ENCODE assay signal across 19 mouse cellular contexts in genomic region chr19:32552106-32552505, GRCm38 (mm10). TPM values are rescaled to one million over a fixed set of nuclear protein-coding genes. Genes with fewer than 3 reads are reported as not detected.
DNase-seq lines count a peak whose midpoint lies in the region; ATAC-seq lines count a peak whose summit lies in the region.
"Had no signal": no experiment of that assay in that cellular context is flagged by ENCODE, and none has a peak within 500 bp of the region (broad histone marks: within the 10 kb centered on the region; RNA-seq: fewer than 3 reads in every experiment).

No protein-coding gene starts in this region.

- no peak overlapping the region for H3K27ac ChIP-seq in kidney, embryonic 16.5 days (ENCODE audit: low read length)
- H3K27ac ChIP-seq in forebrain, embryonic 13.5 days, result no peak overlapping the region
- H3K27ac ChIP-seq: forebrain, embryonic 10.5 days; macrophage; midbrain, embryonic 10.5 days had no signal

- no peaks in the 10 kb centered on the region for H3K27me3 ChIP-seq in kidney, embryonic 16.5 days (ENCODE audit: insufficient read depth, low read length)
- H3K27me3 ChIP-seq in forebrain, embryonic 13.5 days, result no peaks in the 10 kb centered on the region
- H3K27me3 ChIP-seq: stomach, embryonic 15.5 days had no signal

- ATAC-seq in kidney, embryonic 16.5 days (ENCODE audit: low FRiP score, low TSS enrichment), result no peak
- ATAC-seq in monocyte, adult 5-6 weeks (replicated peaks; ENCODE audit: insufficient number of reproducible peaks, low FRiP score, low TSS enrichment, poor library complexity, severe bottlenecking), result no peak
- no peak for ATAC-seq in forebrain, embryonic 13.5 days

- 81% methylated on average over 1 of the region's 1 CpGs for WGBS in kidney, embryonic 16.5 days
- 75% methylated on average over 1 of the region's 1 CpGs for WGBS in forebrain, embryonic 13.5 days

- no peaks in the 10 kb centered on the region for H3K4me1 ChIP-seq in kidney, embryonic 16.5 days (ENCODE audit: insufficient read depth, low read length)
- H3K4me1 ChIP-seq in forebrain, embryonic 13.5 days, result peaks cover 7% of the 10 kb centered on the region
- H3K4me1 ChIP-seq: midbrain, embryonic 10.5 days; stomach, embryonic 15.5 days had no signal

- no peaks in the 10 kb centered on the region for H3K36me3 ChIP-seq in kidney, embryonic 16.5 days (ENCODE audit: insufficient read depth, low read length)
- no peaks in the 10 kb centered on the region for H3K36me3 ChIP-seq in forebrain, embryonic 13.5 days (ENCODE audit: poor library complexity, severe bottlenecking)
- H3K36me3 ChIP-seq: forebrain, embryonic 10.5 days; G1E; midbrain, embryonic 10.5 days; stomach, embryonic 15.5 days had no signal

- no peak overlapping the region for H3K4me3 ChIP-seq in kidney, embryonic 16.5 days (ENCODE audit: low read length)
- no peak overlapping the region for H3K4me3 ChIP-seq in forebrain, embryonic 13.5 days
- H3K4me3 ChIP-seq: forebrain, embryonic 10.5 days; midbrain, embryonic 10.5 days; stomach, embryonic 15.5 days had no signal

- intact Hi-C loops in heart, postnatal 10 days (cut with DNase I), result no loop called here

- no peaks in the 10 kb centered on the region for H3K9me3 ChIP-seq in kidney, embryonic 16.5 days (ENCODE audit: low read length)
- no peaks in the 10 kb centered on the region for H3K9me3 ChIP-seq in forebrain, embryonic 13.5 days (replicated peaks)
- H3K9me3 ChIP-seq: forebrain, embryonic 10.5 days; G1E; midbrain, embryonic 10.5 days; stomach, embryonic 15.5 days had no signal

- peak; percentile 96 for DNase-seq in heart, adult 11 months
- no peak for DNase-seq in heart, postnatal 4 days
- DNase-seq in kidney, adult 9 months, result peak; percentile 37
- DNase-seq in Muller cell, postnatal 12 days (ENCODE audit: inconsistent ontology term), result peak; percentile 35
- peak; percentile 19 to 25 for DNase-seq in heart, postnatal 10 days
- DNase-seq: cerebellum, adult 18-20 months; cerebellum, postnatal 25 days; embryo, embryonic 11 days; kidney, adult 8-10 months; lung, embryonic 14.5 days; right cerebral cortex, postnatal 25 days had no signal

- H3K9ac ChIP-seq in kidney, embryonic 16.5 days (replicated peaks; ENCODE audit: low read length), result no peak overlapping the region
- H3K9ac ChIP-seq in forebrain, embryonic 13.5 days, result no peak overlapping the region
- H3K9ac ChIP-seq: lung, embryonic 14.5 days; stomach, embryonic 15.5 days had no signal

- H3K4me2 ChIP-seq in kidney, embryonic 16.5 days (replicated peaks; ENCODE audit: low read depth, low read length), result no peak overlapping the region
- H3K4me2 ChIP-seq in forebrain, embryonic 13.5 days, result no peak overlapping the region
- H3K4me2 ChIP-seq: lung, embryonic 14.5 days; stomach, embryonic 15.5 days had no signal

RNA-seq across cellular contexts. Expression of gene Papss2, which starts 43.5 kb away (rescaled TPM):
- 1 to 10 TPM; 8.1 to 9.4 TPM for total RNA-seq in heart, postnatal 4 days (2021)
- 17.0 and 20.8 TPM in 2 replicates for polyA plus RNA-seq in kidney, embryonic 16.5 days (2015; fragmentation: Nextera tagmentation; extraction: Ambion mirVana)
- total RNA-seq in heart, postnatal 10 days (2021), result 10 to 100 TPM; 16.0 to 16.8 TPM
- total RNA-seq in monocyte, adult 5-6 weeks (2017), result 0.58 to 2.8 TPM (median 1.4 TPM) in 3 replicates
- polyA plus RNA-seq in forebrain, embryonic 13.5 days (2015; fragmentation: Nextera tagmentation; extraction: Ambion mirVana), result 0.37 and 0.53 TPM in 2 replicates
